Mouse (Mus musculus): ENCODE measurements at regions not wholly inside any gene's neighbourhood (a gene's known extent, or its start where the extent isn't known, plus 50 kb on each side); places are given as distances from the start of the nearest gene placed in this dataset.

DNA sequence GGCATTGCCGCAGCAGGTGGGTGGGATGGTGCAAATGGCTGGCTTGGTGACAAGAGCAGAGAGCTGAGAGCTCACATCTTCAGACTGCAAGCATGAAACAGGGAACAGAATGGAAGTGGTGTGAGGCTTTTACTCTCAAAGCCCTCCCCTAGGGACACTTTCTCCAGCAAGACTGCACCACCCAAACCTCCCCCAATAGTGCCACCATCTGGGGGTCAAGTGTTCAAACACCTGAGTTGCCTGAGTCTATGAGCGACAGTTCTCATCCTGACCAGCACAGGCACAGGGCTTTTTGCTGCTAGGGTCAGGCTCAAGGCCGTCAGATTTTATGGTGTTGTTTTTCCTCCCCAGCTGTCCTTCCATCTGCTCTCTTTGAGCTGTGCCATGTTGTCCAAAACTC, 337.9 kb upstream of the Eif4g2 start:
- 94% methylated on average over 3 of the region's 3 CpGs for WGBS

DNA sequence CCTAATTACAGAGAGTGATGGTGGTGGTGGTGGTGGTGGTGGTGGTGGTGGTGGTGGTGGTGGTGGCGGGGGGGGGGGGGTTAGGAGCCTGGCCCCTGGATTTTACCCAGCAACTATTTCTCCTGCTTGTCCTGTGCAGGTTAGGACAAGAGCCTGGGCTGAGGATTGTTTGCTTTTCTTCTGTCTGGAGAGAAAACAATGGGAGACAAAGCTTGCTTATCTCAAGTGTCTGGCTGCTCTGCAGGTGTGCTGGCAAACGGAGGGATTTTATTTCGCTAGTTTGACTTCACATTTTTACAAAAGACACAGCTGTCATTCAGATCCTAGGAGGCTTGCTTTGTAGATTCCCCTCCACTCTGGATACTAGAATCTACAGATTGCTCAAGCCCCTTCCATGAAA, 334.9 kb upstream of the Eif4g2 start:
- no peak for TF ChIP-seq POLR2A (IDR thresholded peaks at IDR 0.05; ENCODE audit: borderline replicate concordance, extremely low read depth, low read depth, low read length)
- no peak for TF ChIP-seq CTCF (IDR thresholded peaks at IDR 0.05; ENCODE audit: insufficient read depth, low read length)
- H3K4me3 ChIP-seq (replicated peaks; ENCODE audit: extremely low read depth, low read depth, low read length) = no peak overlapping the region
- H3K4me1 ChIP-seq (ENCODE audit: control insufficient read depth, insufficient read depth, low read length) = no peaks in the 10 kb centered on the region
- no peak for DNase-seq
- 41% methylated on average over 2 of the region's 3 CpGs for WGBS

More for the DNA sequence above, 337.9 kb upstream of the Eif4g2 start:
- H3K4me1 ChIP-seq (ENCODE audit: control insufficient read depth, insufficient read depth, low read length) = no peaks in the 10 kb centered on the region
- no peak for DNase-seq
- TF ChIP-seq POLR2A (IDR thresholded peaks at IDR 0.05; ENCODE audit: borderline replicate concordance, extremely low read depth, low read depth, low read length) (no peak), CTCF (IDR thresholded peaks at IDR 0.05; ENCODE audit: insufficient read depth, low read length) (no peak)
- H3K4me3 ChIP-seq (replicated peaks; ENCODE audit: extremely low read depth, low read depth, low read length) = no peak overlapping the region

DNA sequence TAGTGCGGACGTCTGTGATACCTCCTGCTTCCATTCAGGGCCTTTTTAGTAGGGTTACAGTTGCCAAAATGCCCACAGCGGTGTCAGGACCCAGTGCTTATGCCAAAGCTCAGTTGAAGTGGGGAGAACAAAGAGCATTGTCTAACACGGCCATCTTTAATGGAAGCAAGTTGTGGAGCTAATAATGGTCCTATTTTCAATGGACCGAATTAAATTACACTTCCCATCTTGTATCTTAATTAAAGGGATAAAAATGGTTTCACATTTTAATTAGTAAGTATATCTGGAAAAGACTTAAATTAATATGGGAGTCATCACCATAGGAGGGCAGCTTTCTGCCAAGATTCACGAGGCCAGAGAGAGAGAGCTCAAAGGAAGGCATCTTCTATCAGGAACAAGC, 333.2 kb upstream of the Eif4g2 start:
- WGBS = 73% methylated on average over 6 of the region's 6 CpGs

DNA sequence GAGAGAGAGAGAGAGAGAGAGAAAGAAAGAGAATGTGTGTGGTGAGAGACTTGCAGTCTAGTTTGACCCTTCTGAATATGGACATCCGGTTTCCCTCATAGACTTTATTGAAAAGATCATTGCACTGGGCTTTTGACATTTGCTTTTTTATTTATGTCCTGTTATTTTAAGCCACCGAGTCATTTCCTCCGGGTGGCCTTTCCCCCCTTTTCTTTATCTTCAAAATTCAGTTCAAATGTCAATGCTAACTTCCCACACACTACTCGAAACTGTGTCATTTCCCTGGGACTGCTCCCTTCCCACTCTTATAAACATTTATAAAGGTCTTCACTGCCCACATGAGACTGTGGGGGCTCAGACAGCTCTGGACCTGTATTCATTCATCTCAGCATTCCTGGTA, 330.9 kb upstream of the Eif4g2 start:
- H3K4me1 ChIP-seq (ENCODE audit: control insufficient read depth, insufficient read depth, low read length) = no peaks in the 10 kb centered on the region
- TF ChIP-seq CTCF (IDR thresholded peaks at IDR 0.05; ENCODE audit: insufficient read depth, low read length) (no peak), POLR2A (IDR thresholded peaks at IDR 0.05; ENCODE audit: borderline replicate concordance, extremely low read depth, low read depth, low read length) (no peak)
- H3K4me3 ChIP-seq (replicated peaks; ENCODE audit: extremely low read depth, low read depth, low read length) = no peak overlapping the region
- no peak for DNase-seq
- WGBS = 22% methylated on average over 4 of the region's 4 CpGs

More for the DNA sequence above, 333.2 kb upstream of the Eif4g2 start:
- DNase-seq = no peak
- no peak overlapping the region for H3K4me3 ChIP-seq (replicated peaks; ENCODE audit: extremely low read depth, low read depth, low read length)
- H3K4me1 ChIP-seq (ENCODE audit: control insufficient read depth, insufficient read depth, low read length) = no peaks in the 10 kb centered on the region
- TF ChIP-seq CTCF (IDR thresholded peaks at IDR 0.05; ENCODE audit: insufficient read depth, low read length) = no peak
- TF ChIP-seq POLR2A (IDR thresholded peaks at IDR 0.05; ENCODE audit: borderline replicate concordance, extremely low read depth, low read depth, low read length) = no peak

DNA sequence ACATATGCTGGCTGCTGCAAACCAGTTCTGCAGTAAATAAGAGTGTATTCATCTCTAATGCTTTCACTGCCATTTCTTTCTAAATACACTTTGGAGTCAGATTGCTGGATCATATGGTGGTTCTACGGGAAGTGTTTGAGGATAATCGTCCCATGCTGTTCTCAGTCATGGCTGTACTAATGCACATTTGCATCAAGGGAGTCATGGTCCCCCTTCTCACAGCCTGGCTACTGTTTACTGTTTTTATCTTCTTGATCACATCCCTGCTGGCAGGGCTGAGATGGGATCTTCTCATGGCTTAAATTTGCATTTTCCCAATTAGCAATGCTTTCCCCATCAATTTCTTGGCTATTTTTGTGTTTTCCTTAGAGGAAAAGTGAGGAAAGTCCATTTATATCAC, 330.1 kb upstream of the Eif4g2 start:
- TF ChIP-seq CTCF (IDR thresholded peaks at IDR 0.05; ENCODE audit: insufficient read depth, low read length) = no peak
- no peak for TF ChIP-seq POLR2A (IDR thresholded peaks at IDR 0.05; ENCODE audit: borderline replicate concordance, extremely low read depth, low read depth, low read length)
- DNase-seq = no peak
- Histone ChIP-seq H3K4me1 (ENCODE audit: control insufficient read depth, insufficient read depth, low read length) (no peaks in the 10 kb centered on the region), H3K4me3 (replicated peaks; ENCODE audit: extremely low read depth, low read depth, low read length) (no peak overlapping the region)
- 75% methylated on average over 2 of the region's 2 CpGs for WGBS

DNA sequence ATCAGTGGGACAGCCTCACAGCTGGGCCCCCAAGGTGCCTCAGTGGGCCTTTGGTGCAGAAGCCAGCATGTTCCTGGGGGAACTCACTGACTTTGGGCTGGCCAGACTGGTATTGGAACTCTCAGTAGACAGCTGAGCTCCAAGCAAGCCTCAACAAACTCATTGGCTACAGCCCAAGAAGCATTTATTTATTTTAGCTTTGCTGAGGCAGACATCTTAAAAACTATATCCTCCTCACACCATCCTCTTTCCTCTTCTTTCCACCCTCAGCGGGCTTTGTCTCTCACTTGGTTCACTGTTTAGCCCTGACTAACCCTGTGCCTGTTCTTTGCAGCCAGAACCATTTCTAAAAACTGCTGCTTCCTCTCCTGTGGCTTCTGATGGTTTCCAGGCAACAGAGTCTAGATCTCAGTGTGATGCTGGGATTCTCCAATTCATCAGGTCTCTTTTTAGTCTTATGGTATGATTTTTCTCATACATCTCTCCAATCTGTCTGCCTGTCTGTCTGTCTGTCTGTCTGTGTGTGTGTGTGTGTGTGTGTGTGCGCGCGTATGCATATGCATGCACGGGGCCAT, 328.6 kb upstream of the Eif4g2 start:
- TF ChIP-seq CTCF (IDR thresholded peaks at IDR 0.05; ENCODE audit: insufficient read depth, low read length) (no peak), POLR2A (IDR thresholded peaks at IDR 0.05; ENCODE audit: borderline replicate concordance, extremely low read depth, low read depth, low read length) (no peak)

DNA sequence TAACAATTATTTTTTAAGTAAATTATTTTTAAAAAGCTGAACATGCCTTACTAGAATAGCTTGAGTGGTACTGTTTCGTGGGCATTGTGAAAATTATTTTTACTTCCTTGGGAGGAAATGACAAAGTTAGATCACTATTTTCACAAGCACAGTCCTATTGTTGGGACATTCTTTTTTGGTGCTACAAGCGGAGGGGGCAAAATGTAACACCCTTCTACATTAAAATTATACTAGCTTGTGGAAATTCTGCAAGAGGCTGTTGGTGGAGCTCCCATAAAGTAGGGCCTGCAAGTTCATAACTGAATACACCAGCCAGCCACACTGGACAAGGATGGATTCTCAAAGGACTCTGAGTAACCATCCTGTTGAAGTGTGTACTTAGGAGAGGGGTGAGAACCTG, 313.1 kb upstream of the Eif4g2 start:
- Histone ChIP-seq H3K4me1 (ENCODE audit: control insufficient read depth, insufficient read depth, low read length) (no peaks in the 10 kb centered on the region), H3K4me3 (replicated peaks; ENCODE audit: extremely low read depth, low read depth, low read length) (no peak overlapping the region)
- no peak for DNase-seq
- TF ChIP-seq POLR2A (IDR thresholded peaks at IDR 0.05; ENCODE audit: borderline replicate concordance, extremely low read depth, low read depth, low read length) (no peak), CTCF (IDR thresholded peaks at IDR 0.05; ENCODE audit: insufficient read depth, low read length) (no peak)
- 64% methylated on average over 2 of the region's 2 CpGs for WGBS

More for the DNA sequence above, 328.6 kb upstream of the Eif4g2 start:
- 89% methylated on average over 5 of the region's 5 CpGs for WGBS
- no peak overlapping the region for H3K4me3 ChIP-seq (replicated peaks; ENCODE audit: extremely low read depth, low read depth, low read length)
- H3K4me1 ChIP-seq (ENCODE audit: control insufficient read depth, insufficient read depth, low read length) = no peaks in the 10 kb centered on the region
- no peak for DNase-seq

DNA sequence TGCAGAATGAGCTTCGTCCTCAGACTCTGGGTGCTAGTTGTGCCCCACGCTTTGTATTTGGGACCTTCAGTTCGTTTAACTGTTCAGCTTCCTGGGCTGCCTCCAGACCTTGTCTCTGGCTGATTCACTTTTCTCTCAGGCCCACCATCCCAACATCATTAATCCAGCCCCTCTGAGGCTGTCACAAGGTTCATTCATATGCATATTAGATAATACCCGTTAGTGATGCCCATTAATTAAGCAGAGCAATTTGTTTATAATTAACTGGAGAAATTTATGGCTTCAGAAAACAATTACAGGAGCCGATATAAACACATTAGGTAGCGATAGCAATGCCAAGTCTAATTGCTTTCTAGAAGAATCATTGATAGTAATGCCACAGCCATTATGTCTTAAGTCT, 312.3 kb upstream of the Eif4g2 start:
- Histone ChIP-seq H3K4me1 (ENCODE audit: control insufficient read depth, insufficient read depth, low read length) (no peaks in the 10 kb centered on the region), H3K4me3 (replicated peaks; ENCODE audit: extremely low read depth, low read depth, low read length) (no peak overlapping the region)
- DNase-seq = no peak
- WGBS = 90% methylated on average over 6 of the region's 6 CpGs
- TF ChIP-seq CTCF (IDR thresholded peaks at IDR 0.05; ENCODE audit: insufficient read depth, low read length) = no peak
- TF ChIP-seq POLR2A (IDR thresholded peaks at IDR 0.05; ENCODE audit: borderline replicate concordance, extremely low read depth, low read depth, low read length) = no peak

DNA sequence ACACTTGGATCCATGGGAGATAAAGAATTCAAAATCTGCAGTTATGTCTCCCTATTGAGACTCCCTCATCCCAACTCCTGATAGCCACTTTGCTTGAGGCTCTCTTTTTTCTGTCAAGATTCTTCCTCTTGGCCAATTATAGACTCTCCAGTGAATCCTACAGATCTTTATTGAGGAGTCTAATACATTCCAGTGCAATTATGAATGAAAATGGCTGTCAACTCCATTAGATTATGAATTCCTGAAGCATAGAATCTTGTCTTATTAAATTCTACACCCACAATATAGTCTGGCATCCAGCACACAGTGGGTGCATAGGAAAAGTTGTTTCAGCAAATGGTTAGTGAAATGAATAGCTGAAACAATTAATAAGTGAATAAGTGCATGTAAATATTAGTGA, 311.0 kb upstream of the Eif4g2 start:
- no peak for TF ChIP-seq POLR2A (IDR thresholded peaks at IDR 0.05; ENCODE audit: borderline replicate concordance, extremely low read depth, low read depth, low read length)
- no peak for TF ChIP-seq CTCF (IDR thresholded peaks at IDR 0.05; ENCODE audit: insufficient read depth, low read length)
- H3K4me3 ChIP-seq (replicated peaks; ENCODE audit: extremely low read depth, low read depth, low read length) = no peak overlapping the region

DNA sequence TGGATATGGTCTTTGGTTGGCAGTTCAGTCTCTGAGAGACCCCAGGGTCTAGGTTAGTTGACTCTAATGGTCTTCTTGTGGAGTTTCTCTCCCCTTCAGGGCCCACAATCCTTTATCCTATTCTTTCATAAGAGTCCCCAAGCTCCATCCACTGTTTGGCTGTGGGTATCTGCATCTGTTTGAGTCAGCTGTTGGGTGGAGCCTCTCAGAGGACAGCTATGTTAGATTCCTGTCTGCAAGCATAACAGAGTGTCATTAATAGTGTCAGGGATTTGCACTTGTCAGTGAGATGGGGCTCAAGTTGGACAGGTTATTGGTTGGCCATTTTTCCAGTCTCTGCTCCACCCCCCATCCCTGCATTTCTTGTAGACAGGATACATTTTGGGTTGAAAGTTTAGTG, 306.9 kb upstream of the Eif4g2 start:
- DNase-seq = no peak
- no peak for TF ChIP-seq CTCF (IDR thresholded peaks at IDR 0.05; ENCODE audit: insufficient read depth, low read length)

More for the DNA sequence above, 311.0 kb upstream of the Eif4g2 start:
- no peak for DNase-seq
- no peaks in the 10 kb centered on the region for H3K4me1 ChIP-seq (ENCODE audit: control insufficient read depth, insufficient read depth, low read length)

More for the DNA sequence above, 306.9 kb upstream of the Eif4g2 start:
- Histone ChIP-seq H3K4me3 (replicated peaks; ENCODE audit: extremely low read depth, low read depth, low read length) (no peak overlapping the region), H3K4me1 (ENCODE audit: control insufficient read depth, insufficient read depth, low read length) (no peaks in the 10 kb centered on the region)
